Mouse (Mus musculus) left cerebral cortex, adult 2 months (tissue): ENCODE measurements around the gene Kcnv2. TPM values are rescaled to one million over a fixed set of nuclear protein-coding genes. Genes with fewer than 3 reads are reported as not detected.

Source experiments
- DNase-seq, 2 experiments: peaks; one replicate each; pipeline ENCODE4 v3.0.0; 2021 to 2022; ENCODE audit warnings: low spot score in 2 of 2, mixed read lengths in 1 of 2; ENCODE audit errors: extremely low spot score in 1 of 2
- H3K27ac ChIP-seq: fragments of 200-600 bp; 2 replicates; pipeline ENCODE4 v1.8.1; 2022
- H3K4me3 ChIP-seq: fragments of 200-600 bp; 2 replicates; pipeline ENCODE4 v1.8.1; 2022
- CTCF ChIP-seq: fragments of 200-600 bp; IDR thresholded peaks from 2 replicates; pipeline ENCODE4 v1.8.1; 2022; ENCODE audit warnings: antibody characterized with exemption, mild to moderate bottlenecking, moderate library complexity
- intact Hi-C: fragments of 180-260 bp; cut with DNase I; formaldehyde crosslinking; loops from one replicate; pipeline ENCODE4 v1.15.1; 2025
- total RNA-seq, 2 experiments: library from RNA; stranded (reverse); gene quantifications; 2 replicates each; pipeline ENCODE4 v1.2.3; 2021

Gene Kcnv2
- total RNA-seq, 2 experiments from 2014 or later: not detected

GRCm38 (mm10) chr19:27327569-27327968 lies 5.2 kb downstream of the Kcnv2 start:
- DNase-seq: no peak
- TF ChIP-seq CTCF: no peak
- no peak overlapping the region for H3K4me3 ChIP-seq
- intact Hi-C loops: no loop called here
- H3K27ac ChIP-seq: no peak overlapping the region

GRCm38 (mm10) chr19:27328166-27328565 lies 5.8 kb downstream of the Kcnv2 start:
- no peak for TF ChIP-seq CTCF
- intact Hi-C loops: no loop called here
- no peak overlapping the region for H3K27ac ChIP-seq
- H3K4me3 ChIP-seq: no peak overlapping the region
- no peak for DNase-seq

GRCm38 (mm10) chr19:27328644-27329043 lies 6.3 kb downstream of the Kcnv2 start:
- TF ChIP-seq CTCF: no peak
- intact Hi-C loops: no loop called here
- Histone ChIP-seq H3K4me3 (no peak overlapping the region), H3K27ac (no peak overlapping the region)
- no peak for DNase-seq

GRCm38 (mm10) chr19:27332207-27332794 lies 9.9 kb downstream of the Kcnv2 start:
- no peak overlapping the region for H3K27ac ChIP-seq
- no peak overlapping the region for H3K4me3 ChIP-seq
- TF ChIP-seq CTCF: no peak; the same call in none of the 2 replicates
- no peak for DNase-seq
- intact Hi-C loops: no loop called here

- H3K27ac ChIP-seq: no peak overlapping the region
- DNase-seq: no peak
- no peak overlapping the region for H3K4me3 ChIP-seq
- intact Hi-C loops: no loop called here
- TF ChIP-seq CTCF: no peak
These were observed 13.9 kb downstream of the Kcnv2 start for GRCm38 (mm10) chr19:27336126-27336917.

GRCm38 (mm10) chr19:27346501-27346900 lies 24.1 kb downstream of the Kcnv2 start:
- H3K4me3 ChIP-seq: no peak overlapping the region
- TF ChIP-seq CTCF: no peak
- intact Hi-C loops: no loop called here
- H3K27ac ChIP-seq: no peak overlapping the region
- DNase-seq: no peak

- intact Hi-C loops: no loop called here
- TF ChIP-seq CTCF: no peak
- peak; percentile 20 to 40 for DNase-seq
These were observed 29.3 kb downstream of the Kcnv2 start for GRCm38 (mm10) chr19:27351700-27352099.

GRCm38 (mm10) chr19:27360381-27360780 lies 38.0 kb downstream of the Kcnv2 start:
- TF ChIP-seq CTCF: no peak
- no peak overlapping the region for H3K4me3 ChIP-seq
- intact Hi-C loops: no loop called here
- H3K27ac ChIP-seq: no peak overlapping the region
- no peak for DNase-seq

More at GRCm38 (mm10) chr19:27351700-27352099, 29.3 kb downstream of the Kcnv2 start:
- H3K4me3 ChIP-seq: no peak overlapping the region
- no peak overlapping the region for H3K27ac ChIP-seq

GRCm38 (mm10) chr19:27363891-27364290 lies 41.5 kb downstream of the Kcnv2 start:
- Histone ChIP-seq H3K27ac (no peak overlapping the region), H3K4me3 (no peak overlapping the region)
- intact Hi-C loops: no loop called here
- no peak for DNase-seq
- no peak for TF ChIP-seq CTCF

GRCm38 (mm10) chr19:27364521-27364931 lies 42.1 kb downstream of the Kcnv2 start:
- H3K4me3 ChIP-seq: 0 out of 2 replicates have a peak overlapping the region, but pooled peaks have one; percentile 12
- no peak for DNase-seq
- no peak overlapping the region for H3K27ac ChIP-seq
- no peak for TF ChIP-seq CTCF
- intact Hi-C loops: no loop called here

- intact Hi-C loops: no loop called here
- TF ChIP-seq CTCF: no peak
- DNase-seq: no peak
- no peak overlapping the region for H3K4me3 ChIP-seq
- H3K27ac ChIP-seq: no peak overlapping the region
These were observed 43.8 kb downstream of the Kcnv2 start for GRCm38 (mm10) chr19:27366113-27366746.

GRCm38 (mm10) chr19:27369461-27370135 lies 47.2 kb downstream of the Kcnv2 start:
- intact Hi-C loops: no loop called here
- no peak for DNase-seq
- Histone ChIP-seq H3K27ac (no peak overlapping the region), H3K4me3 (no peak overlapping the region)
- no peak for TF ChIP-seq CTCF
